Mouse (Mus musculus) hindbrain, postnatal 0 days (tissue): ENCODE measurements around the gene Cbr3. TPM values are rescaled to one million over a fixed set of nuclear protein-coding genes. Genes with fewer than 3 reads are reported as not detected.
"Not testable (repeated sequence)": the region's sequence is repeated elsewhere in the genome, so short reads cannot be mapped to it uniquely, and the experiment has no call there.

Experiments used
- ATAC-seq: fragments of 200-750 bp; cut with Nextera tagmentation; 2 replicates; pipeline ENCODE4 v1.8.0; 2017; ENCODE audit warnings: mild to moderate bottlenecking, moderate TSS enrichment, moderate library complexity
- DNase-seq: peaks from one replicate; pipeline ENCODE4 v3.0.0-alpha.2; 2015; ENCODE audit warnings: low spot score
- H3K27ac ChIP-seq: fragments of 300-500 bp; sonication (generic); 2 replicates; pipeline ENCODE4 v1.5.1; 2014; ENCODE audit warnings: mild to moderate bottlenecking
- H3K27me3 ChIP-seq: fragments of 300-500 bp; sonication (generic); 2 replicates; pipeline ENCODE4 v1.6.1; 2014; ENCODE audit warnings: low read length, mixed read lengths; ENCODE audit not compliant: insufficient read depth
- H3K36me3 ChIP-seq: fragments of 300-500 bp; sonication (generic); 2 replicates; pipeline ENCODE4 v1.6.1; 2014; ENCODE audit warnings: low read length, mixed read lengths; ENCODE audit not compliant: insufficient read depth
- H3K4me1 ChIP-seq: fragments of 300-500 bp; sonication (generic); 2 replicates; pipeline ENCODE4 v1.6.1; 2014; ENCODE audit warnings: antibody characterized with exemption, low read length, mixed read lengths; ENCODE audit not compliant: insufficient read depth
- H3K4me2 ChIP-seq: fragments of 300-500 bp; sonication (generic); 2 replicates; pipeline ENCODE4 v1.6.1; 2014; ENCODE audit warnings: low read depth, mild to moderate bottlenecking, low read length, moderate library complexity, mixed read lengths
- H3K4me3 ChIP-seq: fragments of 300-500 bp; sonication (generic); 2 replicates; pipeline ENCODE4 v1.5.1; 2014; ENCODE audit warnings: low read length
- H3K9ac ChIP-seq: fragments of 300-500 bp; sonication (generic); replicated peaks from 2 replicates; pipeline ENCODE4 v1.6.1; 2014; ENCODE audit warnings: mild to moderate bottlenecking, low read length, moderate library complexity, mixed read lengths
- H3K9me3 ChIP-seq: fragments of 300-500 bp; sonication (generic); 2 replicates; pipeline ENCODE4 v1.6.1; 2016; ENCODE audit warnings: low read length, mixed read lengths
- CTCF ChIP-seq: IDR thresholded peaks from 2 replicates; pipeline ENCODE4 v1.5.1; 2016; ENCODE audit warnings: antibody characterized with exemption, control low read depth, low read depth
- WGBS: fragments of 180-500 bp; shearing (Covaris S2); extraction: QIAGEN DNeasy Blood & Tissue Kit; methylation state at CpG from one replicate; pipeline ENCODE4 v1.1.7; 2014; 5-methylcytosine and 5-hydroxymethylcytosine counted together
- polyA plus RNA-seq: library from polyadenylated mRNA; unstranded; fragments of >200 nt; fragmentation: Nextera tagmentation; extraction: Ambion mirVana; gene quantifications from 2 replicates; pipeline ENCODE4 v1.2.1, GENCODE M21; 2015
- total RNA-seq: library from RNA; depleted of rRNA; stranded (reverse); fragments of >200 nt; gene quantifications from 2 replicates; pipeline ENCODE4 v1.2.3, GENCODE M21; 2014

The Cbr3 gene
- total and polyA plus RNA-seq, 2 experiments from 2014 or later = 4.8 to 5.1 TPM

- Histone ChIP-seq H3K27ac (no peak overlapping the region), H3K36me3 (no peaks in the 10 kb centered on the region), H3K9ac (no peak overlapping the region), H3K4me2 (peak overlapping the region; percentile 78), H3K27me3 (peaks cover 20% of the 10 kb centered on the region; the same call in 1 of the 2 replicates), H3K4me3 (no peak overlapping the region), H3K9me3 (no peaks in the 10 kb centered on the region), H3K4me1 (peaks cover 7% of the 10 kb centered on the region; the same call in 1 of the 2 replicates)
- DNase-seq = no peak
- ATAC-seq = no peak
- no peak for TF ChIP-seq CTCF
- 37% methylated on average over 7 of the region's 7 CpGs for WGBS
Measured at GRCm38 (mm10) chr16:93684441-93684840, 1.4 kb downstream of the Cbr3 start.

- peaks cover 18% of the 10 kb centered on the region; the same call in 1 of the 2 replicates for H3K27me3 ChIP-seq
- WGBS = 96% methylated on average over 3 of the region's 3 CpGs
- not testable (repeated sequence) for H3K36me3 ChIP-seq, H3K4me3 ChIP-seq, H3K4me1 ChIP-seq, H3K4me2 ChIP-seq, ATAC-seq, H3K27ac ChIP-seq, H3K9ac ChIP-seq, DNase-seq, H3K9me3 ChIP-seq
- TF ChIP-seq CTCF = peak; percentile 38
Measured at GRCm38 (mm10) chr16:93685783-93686182, 2.8 kb downstream of the Cbr3 start.

- TF ChIP-seq CTCF = no peak
- Histone ChIP-seq H3K9ac (no peak overlapping the region), H3K36me3 (no peaks in the 10 kb centered on the region), H3K27ac (no peak overlapping the region), H3K4me1 (peaks cover 7% of the 10 kb centered on the region; the same call in 1 of the 2 replicates), H3K27me3 (peaks cover 12% of the 10 kb centered on the region; the same call in 1 of the 2 replicates), H3K4me3 (no peak overlapping the region), H3K4me2 (no peak overlapping the region), H3K9me3 (no peaks in the 10 kb centered on the region)
- WGBS = 72% methylated on average over 5 of the region's 7 CpGs
- no peak for ATAC-seq
- no peak for DNase-seq
Measured at GRCm38 (mm10) chr16:93686421-93686820, 3.4 kb downstream of the Cbr3 start.

GRCm38 (mm10) chr16:93686945-93687344, 3.9 kb downstream of the Cbr3 start:
- no peak overlapping the region for H3K9ac ChIP-seq
- H3K4me3 ChIP-seq = no peak overlapping the region
- no peaks in the 10 kb centered on the region for H3K9me3 ChIP-seq
- TF ChIP-seq CTCF = peak; percentile 70
- peaks cover 6% of the 10 kb centered on the region; the same call in 1 of the 2 replicates for H3K27me3 ChIP-seq
- 44% methylated on average over 5 of the region's 5 CpGs for WGBS
- ATAC-seq (peak; percentile 25; the same call in 1 of the 2 replicates), DNase-seq (peak; percentile 81)
- H3K27ac ChIP-seq = no peak overlapping the region
- peaks cover 7% of the 10 kb centered on the region; the same call in 1 of the 2 replicates for H3K4me1 ChIP-seq
- H3K4me2 ChIP-seq = no peak overlapping the region
- no peaks in the 10 kb centered on the region for H3K36me3 ChIP-seq

GRCm38 (mm10) chr16:93691206-93691841, 8.3 kb downstream of the Cbr3 start:
- no peaks in the 10 kb centered on the region for H3K36me3 ChIP-seq
- no peak for TF ChIP-seq CTCF
- no peak overlapping the region for H3K4me3 ChIP-seq
- no peak overlapping the region for H3K27ac ChIP-seq
- no peak for ATAC-seq
- no peaks in the 10 kb centered on the region for H3K27me3 ChIP-seq
- 82% methylated on average over 6 of the region's 6 CpGs for WGBS
- no peak overlapping the region for H3K9ac ChIP-seq
- no peak overlapping the region for H3K4me2 ChIP-seq
- H3K4me1 ChIP-seq = no peaks in the 10 kb centered on the region
- no peak for DNase-seq
- H3K9me3 ChIP-seq = no peaks in the 10 kb centered on the region

GRCm38 (mm10) chr16:93692744-93693143, 9.7 kb downstream of the Cbr3 start:
- no peak overlapping the region for H3K4me2 ChIP-seq
- no peak overlapping the region for H3K9ac ChIP-seq

GRCm38 (mm10) chr16:93707116-93707515, 24.1 kb downstream of the Cbr3 start:
- H3K36me3 ChIP-seq = no peaks in the 10 kb centered on the region
- H3K27ac ChIP-seq = no peak overlapping the region
- H3K9me3 ChIP-seq = no peaks in the 10 kb centered on the region
- H3K4me2 ChIP-seq = no peak overlapping the region
- no peak for DNase-seq
- H3K9ac ChIP-seq = no peak overlapping the region
- WGBS = 80% methylated on average over 7 of the region's 7 CpGs
- ATAC-seq = no peak
- 0 out of 2 replicates have a peak, but pooled peaks cover 9% of the 10 kb centered on the region for H3K27me3 ChIP-seq
- H3K4me3 ChIP-seq = no peak overlapping the region
- TF ChIP-seq CTCF = no peak
- no peaks in the 10 kb centered on the region for H3K4me1 ChIP-seq

More at GRCm38 (mm10) chr16:93692744-93693143, 9.7 kb downstream of the Cbr3 start:
- DNase-seq (no peak), ATAC-seq (no peak)
- no peak overlapping the region for H3K4me3 ChIP-seq
- no peak for TF ChIP-seq CTCF
- H3K4me1 ChIP-seq = no peaks in the 10 kb centered on the region
- H3K27ac ChIP-seq = no peak overlapping the region
- 83% methylated on average over 2 of the region's 2 CpGs for WGBS
- no peaks in the 10 kb centered on the region for H3K36me3 ChIP-seq
- H3K9me3 ChIP-seq = no peaks in the 10 kb centered on the region
- H3K27me3 ChIP-seq = no peaks in the 10 kb centered on the region
